Mouse (Mus musculus) MEL (cell line): ENCODE measurements around the gene Vps13d. TPM values are rescaled to one million over a fixed set of nuclear protein-coding genes. Genes with fewer than 3 reads are reported as not detected.

Experiments
- DNase-seq: peaks from one replicate; pipeline ENCODE4 v3.0.0; 2011; ENCODE audit warnings: low read depth, low spot score
- H3K27ac ChIP-seq: 2 replicates; pipeline ENCODE4 v1.5.1; 2012; ENCODE audit warnings: low read depth, mild to moderate bottlenecking, control low read depth, low read length, moderate library complexity; ENCODE audit not compliant: control insufficient read depth
- H3K27me3 ChIP-seq, 2 experiments: fragments of 150-350 bp in 1 of 2; sonication (generic) in 1 of 2; 2 replicates each; pipeline ENCODE4 v1.6.1; 2012; ENCODE audit warnings: low read length in 2 of 2, mild to moderate bottlenecking in 2 of 2, improper control_type of control experiment in 1 of 2, moderate library complexity in 1 of 2; ENCODE audit not compliant: insufficient read depth in 2 of 2, control insufficient read depth in 1 of 2
- H3K36me3 ChIP-seq, 2 experiments: 2 replicates each; pipeline ENCODE4 v1.6.1; 2012 to 2014; ENCODE audit warnings: low read length in 2 of 2, improper control_type of control experiment in 1 of 2, inconsistent platforms in 1 of 2, mild to moderate bottlenecking in 1 of 2; ENCODE audit not compliant: insufficient read depth in 2 of 2, control insufficient read depth in 1 of 2
- H3K4me1 ChIP-seq, 2 experiments: fragments of 150-350 bp in 1 of 2; sonication (generic) in 1 of 2; 2 replicates each; pipeline ENCODE4 v1.6.1; 2012; ENCODE audit warnings: low read length in 2 of 2, improper control_type of control experiment in 1 of 2, mild to moderate bottlenecking in 1 of 2; ENCODE audit not compliant: insufficient read depth in 2 of 2, control insufficient read depth in 1 of 2
- H3K4me3 ChIP-seq, 2 experiments: fragments of 150-350 bp in 1 of 2; sonication (generic) in 1 of 2; 2 replicates each; pipeline ENCODE4 v1.5.1; 2012; ENCODE audit warnings: low read depth in 2 of 2, low read length in 2 of 2, mild to moderate bottlenecking in 2 of 2, moderate library complexity in 2 of 2, control low read depth in 1 of 2, improper control_type of control experiment in 1 of 2; ENCODE audit not compliant: control insufficient read depth in 1 of 2, insufficient read depth in 1 of 2
- H3K79me2 ChIP-seq: 2 replicates; pipeline ENCODE4 v1.6.1; 2012; ENCODE audit warnings: mild to moderate bottlenecking, low read length, moderate library complexity; ENCODE audit not compliant: control insufficient read depth, poor library complexity, insufficient read depth
- H3K9ac ChIP-seq: 2 replicates; pipeline ENCODE4 v1.6.1; 2012; ENCODE audit warnings: low read depth, mild to moderate bottlenecking, control low read depth, low read length, moderate library complexity; ENCODE audit not compliant: control insufficient read depth, poor library complexity, severe bottlenecking
- H3K9me3 ChIP-seq: fragments of 150-350 bp; sonication (generic); replicated peaks from 2 replicates; pipeline ENCODE4 v1.6.1; 2012; ENCODE audit warnings: mild to moderate bottlenecking, low read length, improper control_type of control experiment, moderate library complexity; ENCODE audit not compliant: insufficient read depth
- CHD1 ChIP-seq: IDR thresholded peaks from 2 replicates; pipeline ENCODE4 v1.6.1; 2012; ENCODE audit warnings: low read depth, mild to moderate bottlenecking, inconsistent platforms, low read length, improper control_type of control experiment
- CHD2 ChIP-seq: IDR thresholded peaks from 2 replicates; pipeline ENCODE4 v1.6.1; 2011; ENCODE audit warnings: low read length, improper control_type of control experiment
- CTCF ChIP-seq, 3 experiments: IDR thresholded peaks in 2 of 3; conservative IDR thresholded peaks in 1 of 3; 2 replicates each; pipeline ENCODE4 v1.5.1; 2011 to 2012; ENCODE audit warnings: low read length in 3 of 3, low read depth in 2 of 3, mild to moderate bottlenecking in 2 of 3, improper control_type of control experiment in 1 of 3, inconsistent platforms in 1 of 3, mixed read lengths in 1 of 3, moderate library complexity in 1 of 3; ENCODE audit not compliant: control insufficient read depth in 1 of 3, insufficient read depth in 1 of 3, poor library complexity in 1 of 3, severe bottlenecking in 1 of 3
- ELF1 ChIP-seq: IDR thresholded peaks from 2 replicates; pipeline ENCODE4 v1.6.1; 2014; ENCODE audit warnings: low read depth, mild to moderate bottlenecking, inconsistent platforms, low read length, improper control_type of control experiment, moderate library complexity
- EP300 ChIP-seq, 2 experiments: IDR thresholded peaks; 2 replicates each; pipeline ENCODE4 v1.6.1; 2011; ENCODE audit warnings: improper control_type of control experiment in 2 of 2, low read length in 2 of 2, low read depth in 1 of 2, mild to moderate bottlenecking in 1 of 2
- ETS1 ChIP-seq: IDR thresholded peaks from 2 replicates; pipeline ENCODE4 v1.6.1; 2012; ENCODE audit warnings: low read depth, mild to moderate bottlenecking, inconsistent platforms, low read length, improper control_type of control experiment, moderate library complexity
- GABPA ChIP-seq: IDR thresholded peaks from 2 replicates; pipeline ENCODE4 v1.6.1; 2012; ENCODE audit warnings: low read depth, mild to moderate bottlenecking, inconsistent platforms, low read length, improper control_type of control experiment, moderate library complexity
- GATA1 ChIP-seq: IDR thresholded peaks from 2 replicates; pipeline ENCODE4 v1.6.1; 2011; ENCODE audit warnings: low read depth, low read length, improper control_type of control experiment
- HCFC1 ChIP-seq: IDR thresholded peaks from 2 replicates; pipeline ENCODE4 v1.6.1; 2012; ENCODE audit warnings: low read depth, mild to moderate bottlenecking, inconsistent platforms, low read length, improper control_type of control experiment, moderate library complexity
- JUND ChIP-seq: IDR thresholded peaks from 2 replicates; pipeline ENCODE4 v1.6.1; 2011; ENCODE audit warnings: low read depth, mild to moderate bottlenecking, improper control_type of control experiment, low read length
- KAT2A ChIP-seq: conservative IDR thresholded peaks from 2 replicates; pipeline ENCODE4 v1.6.1; 2012; ENCODE audit warnings: low read depth, low read length, improper control_type of control experiment, inconsistent platforms
- MAX ChIP-seq: IDR thresholded peaks from 2 replicates; pipeline ENCODE4 v1.6.1; 2011; ENCODE audit warnings: low read length, improper control_type of control experiment
- MAZ ChIP-seq: IDR thresholded peaks from 2 replicates; pipeline ENCODE4 v1.6.1; 2012; ENCODE audit warnings: low read depth, mild to moderate bottlenecking, inconsistent platforms, low read length, improper control_type of control experiment
- MXI1 ChIP-seq: IDR thresholded peaks from 2 replicates; pipeline ENCODE4 v1.6.1; 2011; ENCODE audit warnings: mild to moderate bottlenecking, low read depth, low read length, improper control_type of control experiment
- MYB ChIP-seq: IDR thresholded peaks from 2 replicates; pipeline ENCODE4 v1.6.1; 2011; ENCODE audit warnings: mild to moderate bottlenecking, low read depth, low read length, improper control_type of control experiment
- NELFE ChIP-seq: IDR thresholded peaks from 2 replicates; pipeline ENCODE4 v1.6.1; 2011; ENCODE audit warnings: low read depth, low read length, improper control_type of control experiment
- POLR2A ChIP-seq, 2 experiments: IDR thresholded peaks; 2 replicates each; pipeline ENCODE4 v1.6.1; 2011 to 2012; ENCODE audit warnings: low read length in 2 of 2, mild to moderate bottlenecking in 2 of 2, control low read depth in 1 of 2, improper control_type of control experiment in 1 of 2, low read depth in 1 of 2, moderate library complexity in 1 of 2; ENCODE audit not compliant: control insufficient read depth in 1 of 2, insufficient read depth in 1 of 2, poor library complexity in 1 of 2
- RAD21 ChIP-seq: IDR thresholded peaks from 2 replicates; pipeline ENCODE4 v1.6.1; 2011; ENCODE audit warnings: mild to moderate bottlenecking, low read depth, low read length, improper control_type of control experiment
- RCOR1 ChIP-seq: IDR thresholded peaks from 2 replicates; pipeline ENCODE4 v1.6.1; 2012; ENCODE audit warnings: low read depth, mild to moderate bottlenecking, inconsistent platforms, low read length, improper control_type of control experiment
- SIN3A ChIP-seq: IDR thresholded peaks from 2 replicates; pipeline ENCODE4 v1.6.1; 2012; ENCODE audit warnings: low read length, improper control_type of control experiment, inconsistent platforms
- SMC3 ChIP-seq: IDR thresholded peaks from 2 replicates; pipeline ENCODE4 v1.6.1; 2011; ENCODE audit warnings: low read depth, low read length, improper control_type of control experiment
- TCF12 ChIP-seq: IDR thresholded peaks from 2 replicates; pipeline ENCODE4 v1.6.1; 2014; ENCODE audit warnings: low read depth, mild to moderate bottlenecking, inconsistent platforms, low read length, improper control_type of control experiment, moderate library complexity
- UBTF ChIP-seq: IDR thresholded peaks from 2 replicates; pipeline ENCODE4 v1.6.1; 2012; ENCODE audit warnings: low read depth, mild to moderate bottlenecking, inconsistent platforms, low read length, improper control_type of control experiment, moderate library complexity, borderline replicate concordance; ENCODE audit not compliant: insufficient read depth
- USF1 ChIP-seq: IDR thresholded peaks from 2 replicates; pipeline ENCODE4 v1.6.1; 2014; ENCODE audit warnings: low read depth, mild to moderate bottlenecking, inconsistent platforms, low read length, improper control_type of control experiment, moderate library complexity
- ZC3H11A ChIP-seq: IDR thresholded peaks from 2 replicates; pipeline ENCODE4 v1.6.1; 2012; ENCODE audit warnings: low read depth, mild to moderate bottlenecking, inconsistent platforms, low read length, improper control_type of control experiment
- ZMIZ1 ChIP-seq: IDR thresholded peaks from 2 replicates; pipeline ENCODE4 v1.6.1; 2012; ENCODE audit warnings: low read depth, mild to moderate bottlenecking, inconsistent platforms, low read length, improper control_type of control experiment, moderate library complexity
- ZNF384 ChIP-seq: IDR thresholded peaks from 2 replicates; pipeline ENCODE4 v1.6.1; 2012; ENCODE audit warnings: low read depth, mild to moderate bottlenecking, inconsistent platforms, low read length, improper control_type of control experiment
- polyA plus RNA-seq, 2 experiments: library from polyadenylated mRNA; stranded (reverse) in 1 of 2; unstranded in 1 of 2; fragments of >175 nt in 1 of 2; fragments of >200 nt in 1 of 2; gene quantifications; 2 replicates each; pipeline versions ENCODE4 v1.2.1 to v1.2.4; 2012; ENCODE audit warnings: low replicate concordance in 2 of 2, low read depth in 1 of 2; ENCODE audit not compliant: insufficient read length in 2 of 2, insufficient read depth in 1 of 2, missing spikeins in 1 of 2
- total RNA-seq: library from RNA; depleted of rRNA; stranded (reverse); fragments of 300-350 nt; gene quantifications from 2 replicates; pipeline ENCODE4 v1.2.3, GENCODE M21; 2012

Vps13d gene
- total and polyA plus RNA-seq, 3 experiments: 8.9 to 14.5 (median 13.2) TPM

GRCm38 (mm10) chr4:145011156-145011555, 183.6 kb downstream of the Vps13d start:
- Histone ChIP-seq H3K9ac (no peak overlapping the region), H3K4me3 (no peak overlapping the region), H3K79me2 (no peaks in the 10 kb centered on the region), H3K9me3 (no peaks in the 10 kb centered on the region), H3K36me3 (peaks cover 0 to 2% of the 10 kb centered on the region in 2 experiments; a peak in 1 of 4 replicates), H3K27me3 (no peaks in the 10 kb centered on the region), H3K4me1 (no peaks in the 10 kb centered on the region), H3K27ac (no peak overlapping the region)
- TF ChIP-seq UBTF: no peak
- TF ChIP-seq POLR2A (IDR thresholded peaks at IDR 0.05; ENCODE audit: control insufficient read depth in 1 of 2, insufficient read depth in 1 of 2, low read depth in 1 of 2, low read length in 2 of 2, poor library complexity in 1 of 2): no peak
- TF ChIP-seq ZC3H11A: no peak
- TF ChIP-seq NELFE: no peak
- TF ChIP-seq CTCF (IDR thresholded peaks at IDR 0.05 in 2 of 3, conservative IDR thresholded peaks at IDR 0.05 in 1 of 3; ENCODE audit: control insufficient read depth in 1 of 3, insufficient read depth in 1 of 3, low read depth in 2 of 3, low read length in 3 of 3, poor library complexity in 1 of 3, severe bottlenecking in 1 of 3): no peak
- TF ChIP-seq GABPA: no peak
- TF ChIP-seq SMC3: no peak
- TF ChIP-seq ZNF384: no peak
- TF ChIP-seq MAX: no peak
- TF ChIP-seq JUND: no peak
- TF ChIP-seq ELF1: no peak
- TF ChIP-seq ZMIZ1: no peak
- no peak for TF ChIP-seq RAD21
- no peak for TF ChIP-seq MYB
- TF ChIP-seq GATA1: no peak
- TF ChIP-seq USF1: no peak
- no peak for TF ChIP-seq CHD2
- no peak for TF ChIP-seq HCFC1
- TF ChIP-seq RCOR1: no peak
- DNase-seq: no peak

DNA sequence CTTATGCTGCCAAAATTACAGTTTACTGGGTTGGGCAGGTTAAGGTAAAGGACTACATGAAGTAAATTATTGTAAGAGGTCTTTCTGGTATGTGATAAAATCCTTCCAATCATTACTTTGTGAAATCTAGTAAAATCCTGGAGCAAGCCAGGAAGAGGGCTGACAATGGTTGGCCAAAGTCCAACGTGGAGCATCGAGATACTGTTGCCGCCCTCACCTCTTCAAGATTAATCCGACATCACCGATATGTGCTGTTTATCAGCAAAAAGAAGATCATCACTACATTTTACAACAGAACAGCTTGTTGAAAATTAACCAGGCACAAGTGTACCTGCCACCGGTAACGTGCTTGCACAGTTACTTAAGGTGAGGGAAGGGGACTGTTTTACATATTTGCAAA, 184.9 kb downstream of the Vps13d start:
- DNase-seq: no peak
- Histone ChIP-seq H3K4me1 (peaks cover 0 to 5% of the 10 kb centered on the region in 2 experiments; a peak in 3 of 4 replicates), H3K36me3 (peaks cover 2 to 6% of the 10 kb centered on the region in 2 experiments; a peak in 3 of 4 replicates)

More for the DNA sequence above, 184.9 kb downstream of the Vps13d start:
- TF ChIP-seq CHD1 (no peak), TCF12 (no peak), RCOR1 (no peak), ETS1 (no peak), ZMIZ1 (no peak), KAT2A (no peak), ZC3H11A (no peak), HCFC1 (no peak), MAZ (no peak), SIN3A (no peak), MXI1 (no peak), EP300 (IDR thresholded peaks at IDR 0.05; ENCODE audit: low read depth in 1 of 2, low read length in 2 of 2) (no peak)
- Histone ChIP-seq H3K27me3 (no peaks in the 10 kb centered on the region), H3K79me2 (no peaks in the 10 kb centered on the region), H3K27ac (no peak overlapping the region), H3K9me3 (no peaks in the 10 kb centered on the region), H3K9ac (no peak overlapping the region), H3K4me3 (no peak overlapping the region)
